Mouse (Mus musculus): ENCODE results near the gene Fcgr1. TPM values are rescaled to one million over a fixed set of nuclear protein-coding genes. Genes with fewer than 3 reads are reported as not detected.

Gene Fcgr1
- total and polyA plus RNA-seq, 2 experiments from 2014 or later = 2.4 to 2.6 TPM

- Histone ChIP-seq H3K27me3 (ENCODE audit: insufficient read depth, low read length) (no peaks in the 10 kb centered on the region), H3K4me2 (ENCODE audit: low read depth, low read length) (no peak overlapping the region), H3K36me3 (ENCODE audit: insufficient read depth, low read length) (no peaks in the 10 kb centered on the region), H3K27ac (no peak overlapping the region), H3K9ac (replicated peaks; ENCODE audit: low read length) (no peak overlapping the region), H3K4me3 (ENCODE audit: low read length) (no peak overlapping the region), H3K9me3 (ENCODE audit: low read length) (no peaks in the 10 kb centered on the region), H3K4me1 (ENCODE audit: insufficient read depth, low read length) (peaks cover 20% of the 10 kb centered on the region)
- DNase-seq (ENCODE audit: low spot score) (no peak), ATAC-seq (no peak)
- 88% methylated on average over 8 of the region's 8 CpGs for WGBS
- no peak for TF ChIP-seq CTCF (IDR thresholded peaks at IDR 0.05; ENCODE audit: low read depth)
Observed at GRCm38 (mm10) chr3:96266132-96266710, 27.5 kb downstream of the Fcgr1 start.

- no peaks in the 10 kb centered on the region for H3K27me3 ChIP-seq (ENCODE audit: insufficient read depth, low read length)
- no peak for TF ChIP-seq CTCF (IDR thresholded peaks at IDR 0.05; ENCODE audit: low read depth)
- no peak for DNase-seq (ENCODE audit: low spot score)
- 68% methylated on average over 7 of the region's 7 CpGs for WGBS
- H3K4me2 ChIP-seq (ENCODE audit: low read depth, low read length) = peak overlapping the region; percentile 77
- peaks cover 20% of the 10 kb centered on the region for H3K4me1 ChIP-seq (ENCODE audit: insufficient read depth, low read length)
- peak overlapping the region; percentile 51 for H3K9ac ChIP-seq (replicated peaks; ENCODE audit: low read length)
- 0 out of 2 replicates have a peak overlapping the region, but pooled peaks have one; percentile 50 for H3K4me3 ChIP-seq (ENCODE audit: low read length)
- no peaks in the 10 kb centered on the region for H3K36me3 ChIP-seq (ENCODE audit: insufficient read depth, low read length)
- no peaks in the 10 kb centered on the region for H3K9me3 ChIP-seq (ENCODE audit: low read length)
- ATAC-seq = no peak
- peak overlapping the region; percentile 97 for H3K27ac ChIP-seq
Observed at GRCm38 (mm10) chr3:96264404-96264949, 29.3 kb downstream of the Fcgr1 start.

DNA sequence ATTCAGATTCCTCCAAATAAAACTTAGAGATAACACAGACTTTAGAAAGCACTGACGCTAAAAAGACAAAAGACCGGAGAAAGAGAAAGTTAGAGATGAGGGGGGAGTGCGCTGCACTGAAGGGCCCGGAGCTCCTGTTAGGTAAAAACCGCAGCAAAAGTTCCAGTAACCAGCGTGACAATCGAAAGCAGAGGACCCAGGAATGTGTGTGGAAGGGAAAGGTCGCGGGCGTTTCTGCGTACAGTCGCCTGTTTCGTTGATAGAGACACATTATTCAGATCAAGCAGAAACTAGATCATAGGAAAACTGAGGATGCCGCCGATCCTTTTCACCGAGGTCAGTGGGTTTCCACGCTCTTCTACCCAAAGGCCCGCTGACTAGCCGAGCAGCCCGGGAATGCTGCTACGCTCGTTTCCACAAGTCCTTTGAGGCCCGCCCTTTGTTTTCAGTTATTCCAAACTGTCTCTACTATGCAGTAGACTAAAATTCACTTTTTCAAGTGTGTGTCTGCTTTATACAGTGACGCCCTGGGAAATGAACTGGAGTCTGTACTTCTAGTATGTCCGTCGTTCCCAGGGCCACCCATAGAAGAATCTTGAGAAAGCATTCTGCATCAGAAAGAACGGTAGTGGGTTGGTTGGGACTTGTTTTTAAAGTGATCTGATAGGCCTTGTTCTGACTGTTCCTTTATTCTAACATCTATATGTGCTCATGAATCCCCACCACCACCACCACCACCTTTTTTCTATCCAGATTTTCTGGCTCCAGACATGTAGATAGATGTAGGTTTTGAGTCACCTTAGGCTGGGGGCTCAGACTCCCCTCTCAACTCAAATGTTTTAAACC is 30.0 kb downstream of the Fcgr1 start:
- H3K4me1 ChIP-seq (ENCODE audit: insufficient read depth, low read length) = peaks cover 20% of the 10 kb centered on the region
- DNase-seq (ENCODE audit: low spot score) (peak; percentile 64), ATAC-seq (peak; percentile 57)
- H3K27me3 ChIP-seq (ENCODE audit: insufficient read depth, low read length) = no peaks in the 10 kb centered on the region
- H3K9ac ChIP-seq (replicated peaks; ENCODE audit: low read length) = peak overlapping the region; percentile 51
- 3% methylated on average over 27 of the region's 27 CpGs for WGBS
- H3K27ac ChIP-seq = peak overlapping the region; percentile 97
- H3K4me2 ChIP-seq (ENCODE audit: low read depth, low read length) = peak overlapping the region; percentile 77
- H3K36me3 ChIP-seq (ENCODE audit: insufficient read depth, low read length) = no peaks in the 10 kb centered on the region
- TF ChIP-seq CTCF (IDR thresholded peaks at IDR 0.05; ENCODE audit: low read depth) = no peak
- H3K4me3 ChIP-seq (ENCODE audit: low read length) = peak overlapping the region; percentile 50
- no peaks in the 10 kb centered on the region for H3K9me3 ChIP-seq (ENCODE audit: low read length)

- H3K27ac ChIP-seq = peak within 1 kb of the TSS; percentile 97
- peaks cover 19% of the 10 kb centered on the region for H3K4me1 ChIP-seq (ENCODE audit: insufficient read depth, low read length)
- peak within 1 kb of the TSS; percentile 77 for H3K4me2 ChIP-seq (ENCODE audit: low read depth, low read length)
- H3K27me3 ChIP-seq (ENCODE audit: insufficient read depth, low read length) = no peaks in the 10 kb centered on the region
- ATAC-seq (peak; percentile 91), DNase-seq (ENCODE audit: low spot score) (peak; percentile 97)
- no peaks in the 10 kb centered on the region for H3K36me3 ChIP-seq (ENCODE audit: insufficient read depth, low read length)
- WGBS = 1% methylated on average over 40 of the region's 40 CpGs
- TF ChIP-seq CTCF (IDR thresholded peaks at IDR 0.05; ENCODE audit: low read depth) = peak; percentile 65
- H3K9me3 ChIP-seq (ENCODE audit: low read length) = no peaks in the 10 kb centered on the region
- H3K9ac ChIP-seq (replicated peaks; ENCODE audit: low read length) = peak within 1 kb of the TSS; percentile 78
- H3K4me3 ChIP-seq (ENCODE audit: low read length) = peak within 1 kb of the TSS; percentile 50
Observed at GRCm38 (mm10) chr3:96262979-96263550, 30.7 kb downstream of the Fcgr1 start, which contains the start of gene Hist2h4. TSS of gene Hist2h4 (minus strand) at chr3:96263311.

GRCm38 (mm10) chr3:96262216-96262875 is 31.4 kb downstream of the Fcgr1 start:
- Histone ChIP-seq H3K27ac (peak overlapping the region; percentile 97), H3K4me1 (ENCODE audit: insufficient read depth, low read length) (peaks cover 17% of the 10 kb centered on the region; the same call in 1 of the 2 replicates), H3K36me3 (ENCODE audit: insufficient read depth, low read length) (no peaks in the 10 kb centered on the region), H3K4me2 (ENCODE audit: low read depth, low read length) (peak overlapping the region; percentile 77), H3K27me3 (ENCODE audit: insufficient read depth, low read length) (no peaks in the 10 kb centered on the region), H3K9me3 (ENCODE audit: low read length) (no peaks in the 10 kb centered on the region), H3K9ac (replicated peaks; ENCODE audit: low read length) (peak overlapping the region; percentile 78), H3K4me3 (ENCODE audit: low read length) (peak overlapping the region; percentile 50)
- no peak for TF ChIP-seq CTCF (IDR thresholded peaks at IDR 0.05; ENCODE audit: low read depth)
- peak; percentile 77 for ATAC-seq
- under 1% methylated on average over 19 of the region's 19 CpGs for WGBS
- peak; percentile 92 for DNase-seq (ENCODE audit: low spot score)

- H3K27ac ChIP-seq = peak overlapping the region; percentile 97
- no peaks in the 10 kb centered on the region for H3K9me3 ChIP-seq (ENCODE audit: low read length)
- 45% methylated on average over 3 of the region's 3 CpGs for WGBS
- no peaks in the 10 kb centered on the region for H3K27me3 ChIP-seq (ENCODE audit: insufficient read depth, low read length)
- no peak for DNase-seq (ENCODE audit: low spot score)
- peak overlapping the region; percentile 77 for H3K4me2 ChIP-seq (ENCODE audit: low read depth, low read length)
- peak; percentile 31; the same call in 1 of the 2 replicates for TF ChIP-seq CTCF (IDR thresholded peaks at IDR 0.05; ENCODE audit: low read depth)
- peak overlapping the region; percentile 50 for H3K4me3 ChIP-seq (ENCODE audit: low read length)
- H3K36me3 ChIP-seq (ENCODE audit: insufficient read depth, low read length) = no peaks in the 10 kb centered on the region
- ATAC-seq = no peak
- peaks cover 17% of the 10 kb centered on the region; the same call in 1 of the 2 replicates for H3K4me1 ChIP-seq (ENCODE audit: insufficient read depth, low read length)
- H3K9ac ChIP-seq (replicated peaks; ENCODE audit: low read length) = peak overlapping the region; percentile 78
Observed at GRCm38 (mm10) chr3:96261623-96262022, 32.1 kb downstream of the Fcgr1 start.
